Mouse (Mus musculus) hindbrain, embryonic 15.5 days (tissue): ENCODE results near the gene Nxn. TPM values are rescaled to one million over a fixed set of nuclear protein-coding genes. Genes with fewer than 3 reads are reported as not detected.
"Not testable (repeated sequence)": the region's sequence is repeated elsewhere in the genome, so short reads cannot be mapped to it uniquely, and the experiment has no call there.

Source experiments
- ATAC-seq: fragments of 200-750 bp; cut with Nextera tagmentation; 2 replicates; pipeline ENCODE4 v1.8.0; 2017; ENCODE audit warnings: low read depth, moderate number of reproducible peaks, moderate TSS enrichment; ENCODE audit not compliant: low FRiP score
- H3K27ac ChIP-seq: fragments of 300-500 bp; sonication (generic); replicated peaks from 2 replicates; pipeline ENCODE4 v1.5.1; 2015; ENCODE audit warnings: mild to moderate bottlenecking, inconsistent platforms
- H3K27me3 ChIP-seq: fragments of 300-500 bp; sonication (generic); 2 replicates; pipeline ENCODE4 v1.6.1; 2015; ENCODE audit warnings: control low read depth, inconsistent platforms
- H3K36me3 ChIP-seq: fragments of 300-500 bp; sonication (generic); 2 replicates; pipeline ENCODE4 v1.6.1; 2015; ENCODE audit warnings: control low read depth, inconsistent platforms
- H3K4me1 ChIP-seq: fragments of 300-500 bp; sonication (generic); replicated peaks from 2 replicates; pipeline ENCODE4 v1.6.1; 2015; ENCODE audit warnings: control low read depth, inconsistent platforms
- H3K4me2 ChIP-seq: fragments of 300-500 bp; sonication (generic); 2 replicates; pipeline ENCODE4 v1.6.1; 2015; ENCODE audit warnings: moderate library complexity, mild to moderate bottlenecking, inconsistent platforms
- H3K4me3 ChIP-seq: fragments of 300-500 bp; sonication (generic); 2 replicates; pipeline ENCODE4 v1.5.1; 2015; ENCODE audit warnings: mild to moderate bottlenecking, inconsistent platforms
- H3K9ac ChIP-seq: fragments of 300-500 bp; sonication (generic); 2 replicates; pipeline ENCODE4 v1.6.1; 2015; ENCODE audit warnings: inconsistent platforms
- H3K9me3 ChIP-seq: fragments of 300-500 bp; sonication (generic); 2 replicates; pipeline ENCODE4 v1.6.1; 2016; ENCODE audit warnings: control low read depth, inconsistent platforms
- WGBS: fragments of 180-500 bp; shearing (Covaris S2); methylation state at CpG from one replicate; pipeline ENCODE4 v1.1.7; 2015; 5-methylcytosine and 5-hydroxymethylcytosine counted together
- polyA plus RNA-seq: library from polyadenylated mRNA; unstranded; fragments of >200 nt; fragmentation: Nextera tagmentation; extraction: Ambion mirVana; gene quantifications from 2 replicates; pipeline ENCODE4 v1.2.1, GENCODE M21; 2015

Nxn gene
- polyA plus RNA-seq, 1 experiment from 2014 or later = 27.5 TPM

GRCm38 (mm10) chr11:76213841-76214240 is 185.1 kb downstream of the Nxn start:
- WGBS = 15% methylated on average over 5 of the region's 5 CpGs
- no peak overlapping the region for H3K27ac ChIP-seq
- ATAC-seq = no peak
- no peaks in the 10 kb centered on the region for H3K27me3 ChIP-seq
- peaks cover 24% of the 10 kb centered on the region for H3K36me3 ChIP-seq
- H3K9ac ChIP-seq = no peak overlapping the region
- no peaks in the 10 kb centered on the region for H3K9me3 ChIP-seq
- peaks cover 11% of the 10 kb centered on the region for H3K4me1 ChIP-seq
- no peak overlapping the region for H3K4me2 ChIP-seq
- H3K4me3 ChIP-seq = no peak overlapping the region

DNA sequence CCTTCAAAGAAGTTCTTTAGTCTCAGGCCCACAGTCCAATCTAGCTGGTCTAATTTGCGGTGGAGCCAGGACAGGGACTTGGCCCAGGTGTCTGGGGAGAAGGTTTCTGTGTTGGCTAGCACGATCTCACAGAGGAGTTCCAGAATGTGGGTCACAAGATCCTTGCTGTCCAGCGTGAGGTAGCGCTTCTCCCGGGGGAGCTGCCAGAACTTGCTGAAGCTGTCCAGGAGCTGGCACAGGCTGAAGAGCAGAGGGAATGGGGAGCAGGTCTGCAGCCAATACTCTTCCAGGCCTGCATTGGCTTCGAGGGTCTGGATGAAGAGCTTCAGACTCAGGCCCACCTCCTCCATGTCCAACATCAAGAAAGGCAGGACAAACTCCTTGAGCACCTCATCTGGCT is 187.3 kb downstream of the Nxn start:
- not testable (repeated sequence) for H3K27me3 ChIP-seq, H3K4me1 ChIP-seq, H3K9me3 ChIP-seq, H3K4me2 ChIP-seq, H3K9ac ChIP-seq, H3K27ac ChIP-seq, H3K4me3 ChIP-seq, ATAC-seq
- peaks cover 45% of the 10 kb centered on the region for H3K36me3 ChIP-seq
- WGBS = 89% methylated on average over 5 of the region's 6 CpGs

DNA sequence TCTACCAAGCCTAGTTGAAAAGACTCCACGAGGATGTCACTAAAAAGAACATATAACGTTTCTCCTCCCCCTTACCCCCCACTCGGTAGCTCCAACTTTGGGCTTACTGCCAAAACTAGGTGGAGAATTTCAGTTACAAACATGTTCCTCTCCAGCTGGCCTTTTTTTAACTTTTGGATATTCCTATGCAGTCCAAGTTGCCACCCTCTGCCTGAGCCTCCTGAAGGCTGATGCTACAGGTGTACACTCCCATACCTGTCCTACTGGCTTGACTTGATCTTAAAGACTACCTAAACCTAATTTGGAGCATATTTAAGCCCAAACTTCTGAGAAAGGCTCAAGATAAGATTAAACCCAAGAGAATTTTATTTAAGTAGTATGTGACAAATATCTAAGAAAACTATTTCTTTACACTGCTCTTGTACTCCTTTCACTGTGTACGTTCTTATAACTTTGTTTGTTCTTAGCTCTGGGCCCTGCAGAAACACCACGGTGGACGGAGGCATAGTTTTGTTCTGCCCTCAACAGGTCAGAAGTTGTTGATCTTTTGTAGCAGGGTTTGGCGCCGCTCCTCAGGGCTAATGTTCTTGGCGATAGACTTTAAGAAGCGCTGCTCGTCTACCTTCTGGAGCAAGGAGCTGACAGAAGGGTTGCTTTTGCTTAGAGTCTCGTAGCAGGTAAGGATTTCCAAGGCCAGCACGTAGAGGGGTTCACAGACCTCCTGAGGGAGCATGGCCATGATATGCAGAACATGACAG is 188.5 kb downstream of the Nxn start:
- H3K9ac ChIP-seq = no peak overlapping the region
- ATAC-seq = no peak
- no peaks in the 10 kb centered on the region for H3K27me3 ChIP-seq
- no peaks in the 10 kb centered on the region for H3K4me1 ChIP-seq
- WGBS = 89% methylated on average over 13 of the region's 13 CpGs
- H3K4me3 ChIP-seq = no peak overlapping the region
- no peaks in the 10 kb centered on the region for H3K9me3 ChIP-seq
- no peak overlapping the region for H3K27ac ChIP-seq
- peaks cover 57% of the 10 kb centered on the region for H3K36me3 ChIP-seq
- H3K4me2 ChIP-seq = no peak overlapping the region

Other genes starting within 250 kb of the Nxn start
- gene Vps53, start 219.5 kb downstream of the Nxn start, polyA plus RNA-seq = 67.7 and 68.4 TPM in 2 replicates
- 23.8 and 27.3 TPM in 2 replicates for gene Fam57a, start 219.5 kb downstream of the Nxn start, polyA plus RNA-seq
- 0.38 and 0.60 TPM in 2 replicates for gene Dbil5, start 181.5 kb downstream of the Nxn start, polyA plus RNA-seq
- gene Gemin4, start 181.5 kb downstream of the Nxn start, polyA plus RNA-seq = 15.5 and 17.9 TPM in 2 replicates
- 23.8 and 26.6 TPM in 2 replicates for gene Mrm3, start 155.4 kb downstream of the Nxn start, polyA plus RNA-seq
- gene Glod4, start 155.4 kb downstream of the Nxn start, polyA plus RNA-seq = 119 and 120 TPM in 2 replicates
- 91.9 and 103 TPM in 2 replicates for gene Timm22, start 7.8 kb upstream of the Nxn start, polyA plus RNA-seq
- gene Abr, start 223.2 kb upstream of the Nxn start, polyA plus RNA-seq = 99.9 and 113 TPM in 2 replicates